Mouse (Mus musculus): ENCODE results near the gene Cplx1.

Gene Cplx1

DNA sequence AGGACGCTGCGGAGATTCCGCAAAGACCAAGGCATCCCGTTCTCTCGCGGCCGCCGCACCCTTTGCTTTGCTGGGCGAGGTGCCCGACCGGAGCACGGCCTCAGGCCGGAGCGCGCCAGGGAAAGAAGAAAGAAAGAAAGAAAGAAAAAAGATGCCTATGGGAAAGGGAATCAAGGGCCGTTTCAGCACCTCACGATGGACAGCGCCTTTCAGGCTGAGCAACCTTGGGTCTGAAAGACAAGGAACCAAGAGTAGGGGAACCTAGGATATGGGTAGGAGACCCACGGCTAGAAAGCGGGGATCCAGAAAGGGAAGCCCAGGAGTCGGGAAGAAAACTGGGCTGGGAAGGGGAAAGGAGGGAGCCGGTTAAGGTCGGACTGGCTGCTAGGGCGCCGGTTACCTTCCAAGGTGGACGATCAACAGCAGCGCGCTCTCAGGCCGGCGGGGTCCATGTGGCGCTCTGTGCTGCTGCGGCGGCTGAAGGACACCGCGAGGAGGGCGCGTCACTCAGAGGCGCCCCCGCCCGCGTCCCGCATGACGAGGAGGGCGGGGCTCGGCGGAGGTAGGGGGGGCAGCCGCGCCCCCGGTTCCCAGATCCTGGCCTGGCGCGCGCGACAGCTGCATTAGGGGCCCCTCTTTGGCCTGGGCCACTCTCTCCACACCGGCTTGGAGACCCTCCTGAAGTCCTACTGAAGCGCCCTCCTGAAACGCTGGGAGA is at the start of gene Cplx1:
Gene Cplx1 (minus strand): TSS at position 536 of the 718 bp plus-strand sequence.
- peak; percentile 12 for DNase-seq (ENCODE audit: low read depth, low spot score)

GRCm38 (mm10) chr5:108581361-108581891 is 31.6 kb upstream of the Cplx1 start:
- no peak for DNase-seq (ENCODE audit: low read depth, low spot score)

- no peak for DNase-seq (ENCODE audit: low read depth, low spot score)
Measured at GRCm38 (mm10) chr5:108573054-108573453, 23.2 kb upstream of the Cplx1 start.

GRCm38 (mm10) chr5:108570991-108571390 is 21.2 kb upstream of the Cplx1 start:
- DNase-seq (ENCODE audit: low read depth, low spot score): no peak

GRCm38 (mm10) chr5:108567104-108567503 is 17.3 kb upstream of the Cplx1 start:
- no peak for DNase-seq (ENCODE audit: low read depth, low spot score)

DNA sequence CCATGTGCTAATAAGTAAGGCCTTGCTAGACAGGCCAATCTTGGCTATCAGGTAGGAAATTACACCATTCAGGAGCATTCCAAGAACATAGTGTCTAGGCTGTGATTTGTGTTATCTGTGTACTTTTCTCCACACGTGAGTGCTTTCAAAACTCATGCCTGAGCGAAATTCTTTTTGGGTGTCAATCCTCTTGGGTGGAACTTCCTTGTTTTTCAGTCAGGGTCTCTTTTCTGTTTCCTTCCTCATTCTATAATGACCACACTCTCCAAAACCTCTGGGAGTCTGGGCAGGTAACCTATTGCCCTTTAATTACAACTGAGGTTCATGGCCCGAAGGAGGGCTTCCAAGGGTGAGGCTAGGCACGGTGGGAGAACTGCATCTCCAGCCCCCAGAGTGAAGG is 16.7 kb upstream of the Cplx1 start:
- no peak for DNase-seq (ENCODE audit: low read depth, low spot score)

DNA sequence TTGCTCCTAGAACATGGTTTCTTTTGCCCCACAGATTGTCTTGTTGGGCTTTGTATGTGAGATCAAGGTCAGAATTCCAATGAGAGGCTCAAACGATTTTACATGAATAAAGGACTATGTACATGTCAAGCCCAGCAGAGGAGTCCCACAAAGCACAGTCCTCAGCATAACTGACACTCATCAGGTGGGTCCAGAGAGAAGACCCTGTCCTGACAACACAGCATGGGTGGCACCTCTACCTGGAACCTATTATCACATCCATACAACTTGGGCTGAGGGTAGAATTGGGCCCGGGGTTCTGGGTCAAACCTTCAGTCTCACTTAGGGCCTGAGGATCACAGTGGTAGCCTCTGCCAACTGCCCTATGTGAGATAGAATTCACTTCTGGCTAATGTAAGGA is 15.6 kb upstream of the Cplx1 start:
- DNase-seq (ENCODE audit: low read depth, low spot score): no peak

DNA sequence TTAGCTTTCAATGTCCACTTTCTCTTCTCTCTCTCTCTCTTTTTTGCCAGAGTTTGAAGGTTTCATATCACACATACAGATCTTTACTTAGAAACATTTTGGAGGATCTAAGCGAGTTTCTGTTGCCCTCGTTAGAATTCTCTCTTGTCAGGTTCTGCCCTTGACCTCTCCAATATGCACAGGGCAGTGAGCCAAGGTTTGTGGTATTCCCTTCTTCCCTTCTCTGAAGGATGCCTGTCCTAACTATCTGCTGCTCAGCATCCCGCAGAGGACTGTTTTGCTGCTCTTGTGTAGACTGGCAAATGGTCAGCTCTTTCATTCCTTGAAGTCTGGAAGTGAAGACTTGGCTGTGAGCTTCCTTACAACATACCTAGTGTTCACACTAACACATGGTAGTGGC is 14.5 kb upstream of the Cplx1 start:
- no peak for DNase-seq (ENCODE audit: low read depth, low spot score)

DNA sequence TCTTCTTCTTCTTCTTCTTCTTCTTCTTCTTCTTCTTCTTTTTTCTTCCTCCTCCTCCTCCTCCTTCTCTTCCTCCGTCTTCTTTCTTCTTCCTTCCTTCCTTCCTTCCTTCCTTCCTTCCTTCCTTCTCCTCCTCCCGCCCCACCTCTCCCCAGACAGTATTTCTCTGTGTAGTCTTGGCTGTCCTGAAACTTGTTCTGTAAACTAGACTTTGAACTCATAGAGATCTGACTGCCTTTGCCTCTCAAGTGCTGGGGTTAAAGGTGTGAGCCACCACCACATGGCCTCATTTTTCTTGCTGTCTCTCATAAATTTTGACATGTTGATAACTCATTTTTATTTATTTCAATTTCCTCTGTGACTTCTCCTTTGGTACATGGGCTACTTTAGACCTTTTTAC is 12.7 kb upstream of the Cplx1 start:
- DNase-seq (ENCODE audit: low read depth, low spot score): no peak

- DNase-seq (ENCODE audit: low read depth, low spot score): no peak
Measured at GRCm38 (mm10) chr5:108556986-108557385, 7.2 kb upstream of the Cplx1 start.

DNA sequence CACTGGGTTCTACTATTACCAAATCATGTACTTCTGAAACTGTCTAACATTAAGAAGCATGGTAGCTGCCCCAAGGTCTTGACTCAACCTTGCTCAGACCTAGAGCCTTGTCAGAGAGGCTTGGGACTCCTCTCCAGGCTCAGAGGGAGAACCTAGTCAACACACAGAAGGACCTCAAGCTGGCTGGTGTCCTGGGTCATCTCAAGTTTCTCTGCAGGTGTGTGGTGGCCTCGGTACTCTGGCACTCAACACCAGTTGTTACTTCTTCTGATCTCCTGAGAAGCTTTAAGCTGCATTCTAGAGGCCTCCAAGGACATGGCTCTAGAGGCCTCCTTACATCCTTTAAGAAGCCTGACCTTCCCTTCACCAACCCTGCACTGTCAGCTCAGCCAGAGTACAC is 4.2 kb upstream of the Cplx1 start:
- DNase-seq (ENCODE audit: low read depth, low spot score): no peak

- DNase-seq (ENCODE audit: low read depth, low spot score): no peak
Measured at GRCm38 (mm10) chr5:108550207-108550594, 377 bp upstream of the Cplx1 start.

DNA sequence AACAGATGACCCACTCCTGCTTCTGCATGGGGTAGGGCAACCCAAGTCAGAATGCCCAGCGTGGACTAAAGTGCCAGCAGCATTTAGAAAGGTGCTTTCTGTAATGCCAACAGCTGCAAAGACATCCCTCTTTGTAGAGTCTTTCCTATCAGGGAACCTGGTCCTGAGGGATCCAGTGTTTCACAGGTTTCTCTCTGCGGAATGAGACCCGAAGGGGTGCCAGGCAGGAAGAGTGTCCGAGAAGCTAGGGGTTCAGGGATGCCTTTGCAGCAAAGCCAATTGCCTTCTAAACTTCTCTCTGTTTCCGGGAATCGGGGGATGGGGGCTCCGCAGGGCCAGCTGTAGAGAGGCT is 711 bp downstream of the Cplx1 start:
- no peak for DNase-seq (ENCODE audit: low read depth, low spot score)

DNA sequence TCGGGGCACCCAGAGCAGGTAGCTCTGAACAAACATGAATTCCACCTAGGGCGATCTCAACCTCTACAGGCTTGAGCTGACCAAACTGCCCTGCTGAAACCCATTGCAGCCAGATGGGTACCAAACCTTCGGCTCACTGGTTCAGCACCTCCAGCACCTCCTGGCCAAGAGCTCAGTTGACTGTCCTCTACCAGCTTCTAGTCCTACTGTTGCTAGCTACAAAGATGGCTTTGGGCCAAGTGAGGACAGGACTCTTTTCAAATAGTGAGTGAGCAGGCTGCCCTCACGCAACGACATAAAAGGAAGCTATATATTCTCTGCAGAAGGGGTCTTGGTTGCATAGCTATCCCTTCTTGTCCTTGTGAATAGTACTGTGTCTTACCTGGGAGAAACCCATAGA is 2.2 kb downstream of the Cplx1 start:
- DNase-seq (ENCODE audit: low read depth, low spot score): no peak

- no peak for DNase-seq (ENCODE audit: low read depth, low spot score)
Measured at GRCm38 (mm10) chr5:108543516-108544291, 6.1 kb downstream of the Cplx1 start.

- DNase-seq (ENCODE audit: low read depth, low spot score): no peak
Measured at GRCm38 (mm10) chr5:108534188-108534587, 15.6 kb downstream of the Cplx1 start.

DNA sequence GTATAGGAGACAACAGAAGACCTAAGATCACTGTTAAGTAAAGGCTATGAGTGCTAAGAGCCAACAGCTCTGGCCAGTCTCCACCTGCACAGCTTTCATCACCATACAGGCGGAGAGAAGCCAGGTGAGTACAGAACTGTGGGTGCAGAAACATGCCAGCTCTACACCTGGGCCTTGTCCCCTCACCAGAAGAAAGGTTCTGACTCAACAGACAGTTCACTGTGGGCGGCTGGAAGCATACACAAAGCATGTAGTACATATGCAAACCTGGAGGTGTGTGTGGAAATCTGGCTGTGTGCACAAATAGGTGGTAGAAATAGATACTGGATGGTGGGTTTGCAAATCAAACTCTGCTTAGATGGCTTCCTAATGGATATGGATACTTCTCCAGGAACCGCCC is 27.2 kb downstream of the Cplx1 start:
- no peak for DNase-seq (ENCODE audit: low read depth, low spot score)

- no peak for DNase-seq (ENCODE audit: low read depth, low spot score)
Measured at GRCm38 (mm10) chr5:108521896-108522295, 27.9 kb downstream of the Cplx1 start.

- no peak for DNase-seq (ENCODE audit: low read depth, low spot score)
Measured at GRCm38 (mm10) chr5:108521016-108521415, 28.8 kb downstream of the Cplx1 start.

- DNase-seq (ENCODE audit: low read depth, low spot score): no peak
Measured at GRCm38 (mm10) chr5:108520153-108520552, 29.7 kb downstream of the Cplx1 start.

GRCm38 (mm10) chr5:108518951-108519350 is 30.9 kb downstream of the Cplx1 start:
- DNase-seq (ENCODE audit: low read depth, low spot score): no peak

- no peak for DNase-seq (ENCODE audit: low read depth, low spot score)
Measured at GRCm38 (mm10) chr5:108518106-108518885, 31.5 kb downstream of the Cplx1 start.

Measured in CD4-positive, CD25-positive, alpha-beta regulatory T cell, adult 2 months (primary cell).